Mouse (Mus musculus) CD4-positive naive resting alpha-beta T cell, adult 76 days (primary cell): ENCODE measurements around the gene Trappc4. TPM values are rescaled to one million over a fixed set of nuclear protein-coding genes. Genes with fewer than 3 reads are reported as not detected.

ENCODE experiments used
- total RNA-seq: library from RNA; stranded (reverse); gene quantifications from one replicate; pipeline ENCODE4 v1.2.4, GENCODE M21; 2023

Gene Trappc4
- 52.8 TPM for total RNA-seq

DNA sequence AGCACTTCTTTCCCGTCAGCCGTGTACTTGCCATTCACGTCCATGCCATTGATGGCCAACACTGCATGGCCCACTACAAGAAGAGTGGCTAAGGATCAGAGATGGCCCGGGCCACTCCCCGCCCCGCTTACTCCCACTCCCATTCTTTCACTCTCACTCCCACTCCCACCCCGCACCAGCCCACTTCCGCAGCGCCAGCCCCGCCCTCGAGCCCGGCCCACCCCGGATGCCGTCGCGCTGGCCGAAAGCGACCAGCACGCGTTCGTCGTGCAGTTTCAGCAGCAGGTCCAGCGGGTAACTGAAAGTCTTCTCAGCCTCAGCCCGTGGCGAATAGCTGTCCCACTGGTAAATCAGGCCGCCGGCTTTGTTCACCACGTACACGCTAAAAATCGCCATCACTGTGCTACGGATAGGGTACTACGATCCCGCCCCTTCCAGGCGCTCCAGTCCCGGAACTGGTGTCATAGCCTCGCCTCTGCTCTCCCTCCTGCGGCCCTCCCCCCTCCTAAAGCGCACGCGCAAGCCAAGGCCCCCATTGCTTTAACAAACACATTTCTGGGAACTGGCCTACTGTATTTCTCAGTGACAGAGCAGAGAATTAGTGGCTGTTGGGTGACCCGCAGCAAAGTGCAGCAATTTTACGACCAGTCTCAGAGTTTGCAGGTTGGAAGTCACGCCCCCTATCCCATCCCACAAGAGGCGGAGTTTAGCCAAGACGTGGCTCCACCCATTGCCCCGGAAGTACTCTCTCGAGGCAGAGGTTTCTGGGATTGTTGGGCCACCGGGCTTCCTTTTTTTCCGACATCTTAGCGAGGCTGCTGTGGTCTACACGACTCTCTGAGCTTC is at the start of gene Trappc4, which contains the start of gene Rps25:
Trappc4 (minus strand) TSS at position 695 of the 846 bp plus-strand sequence.
Rps25 (plus strand) TSS at position 234 of the 846 bp plus-strand sequence.

GRCm38 (mm10) chr9:44454891-44455220 is 47.5 kb upstream of the Trappc4 start, which contains the start of gene Upk2:
Gene Upk2, minus strand, starts transcription at chr9:44454976.

DNA sequence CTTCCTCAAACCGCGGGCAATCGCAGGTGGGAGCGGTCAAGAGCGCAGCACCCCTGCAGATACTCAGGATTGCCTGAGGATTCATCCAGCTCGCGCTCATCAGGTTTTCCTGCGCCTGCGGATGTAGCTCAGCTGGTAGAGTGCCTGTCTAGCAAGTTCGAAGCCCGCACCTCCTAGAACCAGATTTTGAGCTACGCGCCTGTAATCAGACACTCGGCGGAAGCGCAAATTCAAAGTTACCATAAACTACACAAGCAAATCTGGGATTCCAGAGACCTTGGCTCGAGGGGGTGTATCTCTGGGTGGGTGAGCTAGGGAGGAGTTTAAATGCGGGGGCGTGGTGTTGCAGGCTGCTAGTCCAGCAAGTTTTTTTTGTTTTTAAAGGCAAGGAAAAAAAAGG is 33.6 kb upstream of the Trappc4 start, which contains the start of gene Foxr1:
Foxr1 (minus strand) TSS at position 176 of the 400 bp plus-strand sequence.

DNA sequence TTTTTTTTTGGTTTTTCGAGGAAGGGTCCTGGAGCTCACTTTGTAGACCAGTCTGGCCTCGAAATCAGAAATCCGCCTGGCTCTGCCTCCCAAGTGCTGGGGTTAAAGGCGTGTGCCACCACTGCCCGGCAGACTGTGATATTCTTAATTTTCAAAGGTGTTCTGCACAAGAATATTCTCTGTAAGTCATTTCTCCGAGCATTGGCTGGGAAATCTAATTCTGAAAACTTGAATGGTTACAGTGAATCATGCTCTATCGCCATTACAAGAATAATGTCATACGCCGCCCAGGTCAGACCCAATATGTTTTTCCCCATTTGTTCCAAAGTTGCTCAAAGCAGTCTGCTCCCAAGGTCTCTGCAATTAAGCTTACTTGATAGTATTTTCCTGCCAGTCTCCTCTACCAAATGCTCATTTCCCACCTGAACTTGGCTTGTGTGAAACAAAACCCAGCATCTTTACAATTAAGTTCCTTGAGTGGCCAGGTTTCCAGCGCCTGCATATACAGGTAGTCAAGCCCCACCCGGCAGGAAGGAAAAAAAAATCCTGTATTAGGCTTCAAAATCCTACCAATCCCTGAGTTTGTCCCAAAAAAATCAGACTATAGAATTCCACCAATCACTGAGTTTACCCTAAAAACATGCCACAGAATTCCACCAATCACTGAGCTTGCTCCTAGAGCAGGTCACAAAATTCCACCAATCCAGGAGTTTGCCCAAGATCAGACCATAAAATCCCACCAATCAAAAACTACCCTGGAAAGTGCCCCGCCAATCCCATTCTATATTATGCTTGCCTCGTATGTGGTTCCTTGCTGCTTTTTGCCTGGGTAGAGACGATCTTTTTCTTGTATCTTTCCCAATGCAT is 11.4 kb upstream of the Trappc4 start, which contains the start of gene Ccdc84:
Ccdc84 (minus strand) TSS at position 51 of the 867 bp plus-strand sequence.

GRCm38 (mm10) chr9:44396684-44397411 is 10.6 kb downstream of the Trappc4 start, which contains the start of gene Slc37a4:
Gene Slc37a4, plus strand, starts transcription at chr9:44396852.

GRCm38 (mm10) chr9:44379054-44379834 is 28.2 kb downstream of the Trappc4 start, which contains the start of gene Hyou1:
Gene Hyou1, plus strand, starts transcription at chr9:44379490.

DNA sequence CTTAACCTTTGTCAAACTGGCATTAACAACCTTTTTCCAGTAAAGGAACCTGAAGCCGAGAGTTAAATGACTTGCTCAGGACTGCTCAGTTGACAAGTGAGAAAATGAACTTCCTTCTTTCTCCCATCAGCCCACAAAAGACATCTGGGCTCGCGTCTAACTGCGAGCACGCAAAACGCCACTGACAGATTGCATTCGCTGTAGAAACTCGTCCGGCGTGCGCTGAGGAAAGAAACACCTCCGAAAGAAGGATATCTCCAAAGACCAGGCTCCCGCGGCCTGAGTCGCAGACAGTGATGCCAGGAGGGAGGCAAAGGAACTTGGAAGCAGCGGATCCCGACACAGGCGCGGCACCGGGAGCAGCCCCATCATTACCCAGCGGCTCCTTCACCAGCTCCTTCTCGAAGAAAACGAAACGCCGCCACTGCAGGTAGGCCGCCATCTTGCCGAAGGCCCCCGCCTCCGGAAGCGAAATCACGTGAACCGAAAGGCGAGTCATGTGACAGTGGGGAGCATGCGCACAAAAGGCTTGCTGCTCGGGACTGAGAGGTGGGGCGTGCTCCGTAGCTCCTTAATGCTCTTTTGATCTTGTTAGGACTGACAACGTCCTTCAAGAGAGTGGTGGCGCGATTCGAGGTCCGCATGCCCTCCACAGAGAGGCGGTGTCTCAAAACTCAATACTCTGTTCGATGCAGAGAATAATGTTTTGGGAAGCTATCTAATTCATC is 46.0 kb downstream of the Trappc4 start, which contains the start of gene Vps11:
Vps11 (minus strand) TSS at position 481 of the 728 bp plus-strand sequence.

Other genes with a start within 250 kb of the Trappc4 start
- 153 TPM for gene Cbl, start 173.6 kb downstream of the Trappc4 start, total RNA-seq
- gene Ccdc153, start 166.9 kb downstream of the Trappc4 start, total RNA-seq: not detected
- gene Pdzd3, start 156.1 kb downstream of the Trappc4 start, total RNA-seq: not detected
- 7.1 TPM for gene Nlrx1, start 139.0 kb downstream of the Trappc4 start, total RNA-seq
- 0.35 TPM for gene Abcg4, start 119.0 kb downstream of the Trappc4 start, total RNA-seq
- gene Hinfp, start 101.9 kb downstream of the Trappc4 start, total RNA-seq: 47.4 TPM
- 23.0 TPM for gene C2cd2l, start 87.3 kb downstream of the Trappc4 start, total RNA-seq
- 5.8 TPM for gene Dpagt1, start 81.6 kb downstream of the Trappc4 start, total RNA-seq
- 35.0 TPM for gene H2afx, start 72.9 kb downstream of the Trappc4 start, total RNA-seq
- 18.1 TPM for gene Hmbs, start 63.4 kb downstream of the Trappc4 start, total RNA-seq
- gene Vps11, start 45.9 kb downstream of the Trappc4 start, total RNA-seq: 55.9 TPM
- gene Hyou1, start 28.1 kb downstream of the Trappc4 start, total RNA-seq: 65.5 TPM
- gene Slc37a4, start 10.7 kb downstream of the Trappc4 start, total RNA-seq: 13.5 TPM
- gene Rps25, start 461 bp downstream of the Trappc4 start, total RNA-seq: 2,729 TPM
- 35.9 TPM for gene Ccdc84, start 11.0 kb upstream of the Trappc4 start, total RNA-seq
- gene Foxr1, start 33.5 kb upstream of the Trappc4 start, total RNA-seq: not detected
- gene Upk2, start 47.4 kb upstream of the Trappc4 start, total RNA-seq: not detected
- 159 TPM for gene Bcl9l, start 75.2 kb upstream of the Trappc4 start, total RNA-seq
- gene Cxcr5, start 154.3 kb upstream of the Trappc4 start, total RNA-seq: 26.2 TPM
- 258 TPM for gene Ddx6, start 197.3 kb upstream of the Trappc4 start, total RNA-seq